Mouse (Mus musculus): ENCODE data around the gene Ivns1abp. TPM values are rescaled to one million over a fixed set of nuclear protein-coding genes. Genes with fewer than 3 reads are reported as not detected.

The Ivns1abp gene
- polyA plus RNA-seq, 1 experiment from 2014 or later, result 68.9 TPM

DNA sequence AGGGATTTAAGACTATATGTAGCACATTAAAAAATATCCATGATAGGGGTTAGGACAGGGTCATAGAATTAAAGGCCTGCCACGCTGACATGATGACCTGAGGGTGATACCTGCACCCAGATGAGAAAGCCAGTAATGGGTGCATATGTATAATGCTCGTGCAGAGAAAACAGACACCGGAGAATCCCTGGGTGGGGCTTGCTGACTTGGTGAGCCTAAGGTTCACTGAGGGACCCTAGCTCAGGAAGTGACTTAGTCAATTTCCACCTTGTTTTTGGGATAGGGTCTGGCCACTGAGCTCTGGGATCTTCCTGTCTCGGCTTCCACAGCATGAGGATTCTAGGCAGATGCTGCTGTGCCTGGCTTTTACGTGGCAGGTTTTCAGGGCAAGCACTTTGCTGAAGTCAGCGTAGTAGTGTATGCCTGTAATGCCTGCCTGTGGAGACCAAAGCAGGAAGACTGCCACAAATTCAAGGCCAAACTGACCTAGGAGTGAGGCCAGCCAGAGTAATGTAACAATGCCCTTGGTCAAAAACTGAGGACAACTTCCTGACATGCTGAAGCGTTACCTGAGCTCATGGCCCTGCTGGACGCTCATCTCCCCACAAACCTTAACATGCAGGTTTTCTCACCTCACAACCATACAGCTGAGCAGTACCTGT is 22.8 kb downstream of the Ivns1abp start:
- ATAC-seq (ENCODE audit: insufficient read depth), result no peak
- Histone ChIP-seq H3K9ac (no peak overlapping the region), H3K27ac (replicated peaks) (no peak overlapping the region), H3K27me3 (no peaks in the 10 kb centered on the region), H3K36me3 (replicated peaks) (peaks cover 85% of the 10 kb centered on the region), H3K4me2 (no peak overlapping the region), H3K4me1 (replicated peaks) (no peaks in the 10 kb centered on the region), H3K4me3 (replicated peaks) (no peak overlapping the region), H3K9me3 (replicated peaks) (no peaks in the 10 kb centered on the region)
- WGBS (ENCODE audit: insufficient replicate concordance), result 80% methylated on average over 8 of the region's 8 CpGs

DNA sequence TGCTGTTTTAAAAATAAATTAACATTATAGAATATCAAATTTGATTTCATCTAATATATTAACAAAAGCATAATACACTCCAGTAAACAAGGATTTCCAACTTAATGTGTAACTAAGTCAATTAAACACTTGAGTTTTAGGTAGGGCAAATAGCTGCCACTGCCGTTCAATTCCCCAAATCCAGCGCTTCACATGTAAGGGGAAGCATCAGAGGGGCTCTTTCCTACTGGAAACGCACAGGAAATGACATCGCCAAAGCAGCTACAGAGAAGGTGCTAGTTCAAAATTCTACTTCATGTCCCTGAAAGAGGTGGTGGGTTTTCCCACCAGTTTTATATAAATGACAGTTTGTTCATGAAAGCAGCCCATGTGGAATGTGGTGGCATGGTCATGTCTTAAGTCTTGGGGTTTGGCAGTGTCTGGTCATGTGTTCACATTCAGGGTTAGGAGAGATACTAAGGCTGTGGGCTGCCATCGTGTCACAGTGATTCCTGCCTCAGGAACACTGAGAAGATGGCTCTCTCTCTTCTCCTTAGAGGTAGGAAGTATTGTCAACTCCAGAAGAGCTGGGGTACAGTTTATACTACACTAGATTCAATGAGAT is 23.5 kb downstream of the Ivns1abp start:
- WGBS (ENCODE audit: insufficient replicate concordance), result 83% methylated on average over 5 of the region's 5 CpGs
- no peaks in the 10 kb centered on the region for H3K27me3 ChIP-seq
- no peaks in the 10 kb centered on the region for H3K9me3 ChIP-seq (replicated peaks)
- H3K4me3 ChIP-seq (replicated peaks), result no peak overlapping the region
- H3K36me3 ChIP-seq (replicated peaks), result peaks cover 78% of the 10 kb centered on the region
- H3K9ac ChIP-seq, result no peak overlapping the region
- H3K27ac ChIP-seq (replicated peaks), result no peak overlapping the region
- no peak for ATAC-seq (ENCODE audit: insufficient read depth)
- H3K4me2 ChIP-seq, result no peak overlapping the region
- no peaks in the 10 kb centered on the region for H3K4me1 ChIP-seq (replicated peaks)

DNA sequence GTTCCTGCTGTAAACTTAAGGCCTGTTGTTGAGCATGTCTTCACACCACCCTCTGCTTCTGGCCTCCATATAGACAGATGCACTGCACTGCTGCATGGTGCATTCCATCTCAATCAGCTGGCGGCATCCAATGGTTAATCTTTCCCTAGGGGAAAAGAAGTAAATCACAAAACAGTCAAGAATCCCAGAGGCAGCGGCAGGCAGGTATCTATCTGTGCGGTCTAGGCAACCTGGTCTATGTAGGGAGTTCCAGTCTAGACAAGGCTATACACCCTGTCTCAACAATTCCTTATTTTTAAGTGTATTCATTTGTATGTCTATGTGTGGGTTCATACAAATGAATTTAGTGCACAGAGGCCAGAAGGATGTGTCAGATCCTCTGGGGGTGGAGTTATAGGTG is 24.2 kb downstream of the Ivns1abp start:
- ATAC-seq (ENCODE audit: insufficient read depth), result no peak
- Histone ChIP-seq H3K4me2 (no peak overlapping the region), H3K4me1 (replicated peaks) (no peaks in the 10 kb centered on the region), H3K9me3 (replicated peaks) (no peaks in the 10 kb centered on the region), H3K4me3 (replicated peaks) (no peak overlapping the region), H3K27me3 (no peaks in the 10 kb centered on the region), H3K27ac (replicated peaks) (no peak overlapping the region), H3K9ac (no peak overlapping the region), H3K36me3 (replicated peaks) (peaks cover 71% of the 10 kb centered on the region)
- WGBS (ENCODE audit: insufficient replicate concordance), result 89% methylated on average over 3 of the region's 3 CpGs

DNA sequence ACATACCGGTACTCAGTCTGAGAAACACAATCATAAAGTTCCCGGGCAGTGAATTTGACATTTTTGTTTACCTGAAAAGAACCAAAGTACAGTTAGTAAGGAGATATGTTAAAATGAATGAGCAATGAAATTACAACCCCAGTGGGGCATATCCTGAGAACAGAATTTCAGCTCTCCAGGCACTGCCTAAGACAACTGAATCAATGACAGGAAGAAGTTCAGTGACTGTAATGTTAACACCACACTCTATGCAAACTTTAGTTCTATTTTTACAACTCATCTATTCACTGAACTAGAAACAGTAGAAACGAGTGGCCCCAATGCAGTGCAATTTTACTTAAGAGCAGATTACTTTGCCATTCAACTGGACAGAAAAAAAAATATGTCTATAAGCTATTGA is 26.3 kb downstream of the Ivns1abp start:
- Histone ChIP-seq H3K4me3 (replicated peaks) (no peak overlapping the region), H3K4me1 (replicated peaks) (no peaks in the 10 kb centered on the region), H3K36me3 (replicated peaks) (peaks cover 50% of the 10 kb centered on the region), H3K27ac (replicated peaks) (no peak overlapping the region), H3K9me3 (replicated peaks) (no peaks in the 10 kb centered on the region), H3K9ac (no peak overlapping the region), H3K4me2 (no peak overlapping the region), H3K27me3 (no peaks in the 10 kb centered on the region)
- no peak for ATAC-seq (ENCODE audit: insufficient read depth)
- 62% methylated on average over 3 of the region's 3 CpGs for WGBS (ENCODE audit: insufficient replicate concordance)

DNA sequence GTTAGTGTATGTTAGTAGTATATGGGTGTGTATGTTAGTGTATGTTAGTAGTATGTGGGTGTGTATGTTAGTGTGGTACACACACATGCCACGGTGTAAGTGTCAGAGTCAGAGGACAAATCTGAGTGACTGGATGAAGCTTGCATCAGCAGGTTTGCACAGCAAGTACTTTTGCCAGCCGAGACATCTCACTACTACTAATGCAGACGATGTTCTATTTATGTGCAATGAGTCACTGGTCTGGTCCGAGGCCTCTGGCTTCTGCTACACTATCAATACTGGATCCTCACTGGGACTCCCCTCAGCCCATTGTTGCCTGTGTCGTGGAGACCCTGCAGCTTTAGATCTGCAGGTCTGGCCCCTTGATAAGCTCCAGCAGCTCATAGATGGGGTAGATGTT is 27.3 kb downstream of the Ivns1abp start:
- H3K36me3 ChIP-seq (replicated peaks), result peaks cover 40% of the 10 kb centered on the region
- no peak overlapping the region for H3K27ac ChIP-seq (replicated peaks)
- H3K9me3 ChIP-seq (replicated peaks), result no peaks in the 10 kb centered on the region
- no peak for ATAC-seq (ENCODE audit: insufficient read depth)
- 65% methylated on average over 5 of the region's 5 CpGs for WGBS (ENCODE audit: insufficient replicate concordance)
- no peaks in the 10 kb centered on the region for H3K4me1 ChIP-seq (replicated peaks)
- no peak overlapping the region for H3K4me3 ChIP-seq (replicated peaks)
- H3K4me2 ChIP-seq, result no peak overlapping the region
- H3K27me3 ChIP-seq, result no peaks in the 10 kb centered on the region
- H3K9ac ChIP-seq, result no peak overlapping the region

DNA sequence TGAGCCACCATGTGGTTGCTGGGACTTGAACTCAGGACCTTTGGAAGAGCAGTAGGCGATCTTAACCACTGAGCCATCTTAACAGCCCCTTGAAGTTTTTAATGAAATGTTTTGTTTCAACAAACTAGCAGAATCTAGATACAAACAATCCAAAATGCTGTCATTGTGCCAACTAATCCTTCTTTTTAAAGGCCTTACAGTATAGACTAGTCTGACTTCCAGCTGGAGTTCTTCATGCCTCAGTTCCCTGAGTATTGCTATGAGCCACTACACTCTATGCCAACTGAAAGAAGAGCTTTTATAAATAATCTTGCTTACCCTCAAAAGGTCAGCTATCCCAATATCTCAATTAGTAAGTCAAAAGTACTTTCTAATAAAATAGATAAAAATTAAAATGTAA is 28.5 kb downstream of the Ivns1abp start:
- Histone ChIP-seq H3K36me3 (replicated peaks) (peaks cover 30% of the 10 kb centered on the region), H3K4me2 (no peak overlapping the region), H3K9me3 (replicated peaks) (no peaks in the 10 kb centered on the region), H3K9ac (no peak overlapping the region), H3K27ac (replicated peaks) (no peak overlapping the region), H3K27me3 (no peaks in the 10 kb centered on the region), H3K4me1 (replicated peaks) (no peaks in the 10 kb centered on the region), H3K4me3 (replicated peaks) (no peak overlapping the region)
- ATAC-seq (ENCODE audit: insufficient read depth), result no peak
- WGBS (ENCODE audit: insufficient replicate concordance), result 76% methylated on average over 1 of the region's 1 CpGs

DNA sequence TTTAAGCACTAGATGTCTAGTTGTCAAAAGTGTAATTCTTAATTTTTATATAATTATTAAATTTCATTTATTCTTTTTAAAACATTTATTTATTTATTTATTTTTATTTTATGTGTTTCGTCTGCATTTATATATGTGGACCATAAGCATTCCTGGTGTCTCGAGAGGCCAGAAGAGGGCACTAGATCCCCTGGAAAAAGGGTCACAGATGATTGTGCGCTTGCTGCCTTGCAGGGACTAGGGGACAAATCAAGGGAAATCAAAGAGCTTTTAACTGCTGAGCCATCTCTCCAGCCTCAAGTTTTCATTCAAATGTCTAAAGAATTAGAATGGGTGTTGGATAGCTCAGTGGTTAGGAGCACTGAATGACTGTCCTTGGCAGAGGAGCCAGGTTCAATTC is 33.1 kb downstream of the Ivns1abp start:
- 79% methylated on average over 3 of the region's 3 CpGs for WGBS (ENCODE audit: insufficient replicate concordance)

DNA sequence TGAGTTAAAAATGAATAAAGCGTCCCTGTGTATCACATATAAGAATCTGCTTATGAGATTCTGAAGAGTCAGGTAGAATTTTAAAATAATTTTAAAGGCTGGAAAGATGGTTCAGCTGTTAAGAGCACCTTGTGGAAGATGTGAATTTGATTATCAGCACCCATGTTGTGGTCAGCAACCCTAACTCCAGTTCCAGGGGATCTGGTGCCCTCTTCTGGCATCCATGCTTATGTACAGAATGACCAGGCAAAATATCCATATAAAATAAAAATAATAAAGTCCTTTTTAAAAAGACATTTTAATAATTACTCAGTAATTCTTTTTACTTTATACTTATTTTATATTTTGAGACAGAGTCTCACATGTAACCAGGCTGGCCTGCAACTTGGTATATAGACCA is 45.8 kb downstream of the Ivns1abp start:
- no peak overlapping the region for H3K27ac ChIP-seq (replicated peaks)
- peaks cover 14% of the 10 kb centered on the region for H3K36me3 ChIP-seq (replicated peaks)
- no peaks in the 10 kb centered on the region for H3K9me3 ChIP-seq (replicated peaks)
- ATAC-seq (ENCODE audit: insufficient read depth), result no peak
- no peak overlapping the region for H3K4me2 ChIP-seq
- H3K4me1 ChIP-seq (replicated peaks), result no peaks in the 10 kb centered on the region
- WGBS (ENCODE audit: insufficient replicate concordance), result 83% methylated on average over 1 of the region's 1 CpGs
- no peak overlapping the region for H3K4me3 ChIP-seq (replicated peaks)
- no peaks in the 10 kb centered on the region for H3K27me3 ChIP-seq
- no peak overlapping the region for H3K9ac ChIP-seq

More for the DNA sequence above, 33.1 kb downstream of the Ivns1abp start:
- H3K36me3 ChIP-seq (replicated peaks), result peaks cover 14% of the 10 kb centered on the region
- no peaks in the 10 kb centered on the region for H3K4me1 ChIP-seq (replicated peaks)
- no peak overlapping the region for H3K4me2 ChIP-seq
- no peak for ATAC-seq (ENCODE audit: insufficient read depth)
- H3K4me3 ChIP-seq (replicated peaks), result no peak overlapping the region
- no peak overlapping the region for H3K9ac ChIP-seq
- H3K27me3 ChIP-seq, result no peaks in the 10 kb centered on the region
- H3K9me3 ChIP-seq (replicated peaks), result no peaks in the 10 kb centered on the region
- no peak overlapping the region for H3K27ac ChIP-seq (replicated peaks)

DNA sequence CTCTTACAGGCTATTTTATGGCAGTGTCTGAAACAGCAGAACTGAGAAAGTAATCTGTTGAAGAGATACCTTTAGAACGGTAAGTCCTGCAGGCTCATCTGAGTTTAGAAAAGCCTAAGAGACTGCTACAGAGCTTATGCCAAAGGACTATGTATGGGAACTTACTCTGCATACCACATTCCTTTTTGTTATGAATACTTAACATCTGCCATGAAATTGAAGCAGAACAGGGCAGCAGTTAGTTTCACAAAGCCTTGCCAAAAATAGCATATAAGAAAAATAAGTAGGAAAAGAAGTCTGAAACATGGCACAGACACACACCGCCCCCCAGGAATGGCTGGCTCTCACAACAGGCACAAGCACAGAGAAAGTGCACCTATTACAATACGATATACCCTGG is 65.5 kb downstream of the Ivns1abp start:
- no peaks in the 10 kb centered on the region for H3K27me3 ChIP-seq
- no peaks in the 10 kb centered on the region for H3K9me3 ChIP-seq (replicated peaks)
- 83% methylated on average over 3 of the region's 3 CpGs for WGBS (ENCODE audit: insufficient replicate concordance)
- no peak overlapping the region for H3K27ac ChIP-seq (replicated peaks)
- H3K4me1 ChIP-seq (replicated peaks), result no peaks in the 10 kb centered on the region
- H3K9ac ChIP-seq, result no peak overlapping the region
- H3K4me2 ChIP-seq, result no peak overlapping the region
- H3K36me3 ChIP-seq (replicated peaks), result peaks cover 31% of the 10 kb centered on the region
- H3K4me3 ChIP-seq (replicated peaks), result no peak overlapping the region
- ATAC-seq (ENCODE audit: insufficient read depth), result no peak

Other genes starting within 250 kb of the Ivns1abp start
- 1.9 and 2.2 TPM in 2 replicates for gene Gm47985, start 161.9 kb upstream of the Ivns1abp start, polyA plus RNA-seq (2015; fragmentation: Nextera tagmentation; extraction: Ambion mirVana)
- 1.2 and 1.3 TPM in 2 replicates for gene Gm8947, start 152.1 kb upstream of the Ivns1abp start, polyA plus RNA-seq (2015; fragmentation: Nextera tagmentation; extraction: Ambion mirVana)
- 0.74 and 0.82 TPM in 2 replicates for gene Gm47995, start 146.0 kb upstream of the Ivns1abp start, polyA plus RNA-seq (2015; fragmentation: Nextera tagmentation; extraction: Ambion mirVana)
- gene 3110040M04Rik, start 140.4 kb upstream of the Ivns1abp start, polyA plus RNA-seq (2015; fragmentation: Nextera tagmentation; extraction: Ambion mirVana), result 0.39 and 1.0 TPM in 2 replicates
- 0.18 and 0.31 TPM in 2 replicates for gene Gm47996, start 134.3 kb upstream of the Ivns1abp start, polyA plus RNA-seq (2015; fragmentation: Nextera tagmentation; extraction: Ambion mirVana)
- gene Swt1, start 84.0 kb downstream of the Ivns1abp start, polyA plus RNA-seq (2015; fragmentation: Nextera tagmentation; extraction: Ambion mirVana), result 12.1 and 15.4 TPM in 2 replicates
- gene Trmt1l, start 84.1 kb downstream of the Ivns1abp start, polyA plus RNA-seq (2015; fragmentation: Nextera tagmentation; extraction: Ambion mirVana), result 15.2 and 16.0 TPM in 2 replicates
- gene Rnf2, start 156.5 kb downstream of the Ivns1abp start, polyA plus RNA-seq (2015; fragmentation: Nextera tagmentation; extraction: Ambion mirVana), result 18.3 and 19.3 TPM in 2 replicates
- 8.6 and 9.1 TPM in 2 replicates for gene Fam129a, start 226.7 kb downstream of the Ivns1abp start, polyA plus RNA-seq (2015; fragmentation: Nextera tagmentation; extraction: Ambion mirVana)